Mouse (Mus musculus) erythroid progenitor cell, adult 5-6 weeks (primary cell): ENCODE measurements around the gene Clba1. TPM values are rescaled to one million over a fixed set of nuclear protein-coding genes. Genes with fewer than 3 reads are reported as not detected.

Experiments used
- ATAC-seq: replicated peaks from 2 replicates; pipeline ENCODE4 v1.8.0; 2016; ENCODE audit warnings: moderate number of reproducible peaks, mild to moderate bottlenecking, moderate TSS enrichment, inconsistent platforms; ENCODE audit not compliant: poor library complexity, low FRiP score, severe bottlenecking
- total RNA-seq, 2 experiments: library from RNA; stranded (forward) in 1 of 2; stranded (reverse) in 1 of 2; fragments of 150-400 nt in 1 of 2; fragments of 186-747, 209-891 nt in 1 of 2; gene quantifications; 2 replicates each; pipeline versions ENCODE4 v1.2.3 to v1.2.4; 2015 to 2017; ENCODE audit warnings: low replicate concordance in 2 of 2

Gene Clba1
- total RNA-seq, 2 experiments from 2014 or later = not detected

- ATAC-seq = peak; percentile 48
These were observed 15.0 kb upstream of the Clba1 start for GRCm38 (mm10) chr12:112793601-112794355.

- ATAC-seq = no peak
These were observed 14.4 kb upstream of the Clba1 start for GRCm38 (mm10) chr12:112794356-112794816.

DNA sequence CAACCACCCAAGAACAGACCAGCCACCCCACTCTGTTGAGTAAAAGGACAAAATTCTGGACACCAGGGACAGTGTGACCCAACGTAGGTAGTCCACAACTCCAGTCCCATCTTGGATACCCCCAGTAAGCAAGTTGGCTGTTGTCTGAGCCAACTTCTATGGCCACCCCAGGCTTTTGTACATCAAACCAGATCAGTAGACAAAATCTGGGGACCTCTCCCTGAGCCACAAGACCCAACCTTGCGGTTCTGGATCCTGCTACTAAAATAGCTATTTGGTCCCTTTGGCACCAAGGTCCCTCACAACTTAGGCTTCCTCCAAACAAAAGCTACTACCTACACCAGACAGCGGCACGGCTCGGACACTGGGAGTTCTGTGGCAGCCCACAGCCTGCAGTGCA, 13.7 kb upstream of the Clba1 start:
- no peak for ATAC-seq

- no peak for ATAC-seq
These were observed 13.2 kb upstream of the Clba1 start for GRCm38 (mm10) chr12:112795466-112796104.

DNA sequence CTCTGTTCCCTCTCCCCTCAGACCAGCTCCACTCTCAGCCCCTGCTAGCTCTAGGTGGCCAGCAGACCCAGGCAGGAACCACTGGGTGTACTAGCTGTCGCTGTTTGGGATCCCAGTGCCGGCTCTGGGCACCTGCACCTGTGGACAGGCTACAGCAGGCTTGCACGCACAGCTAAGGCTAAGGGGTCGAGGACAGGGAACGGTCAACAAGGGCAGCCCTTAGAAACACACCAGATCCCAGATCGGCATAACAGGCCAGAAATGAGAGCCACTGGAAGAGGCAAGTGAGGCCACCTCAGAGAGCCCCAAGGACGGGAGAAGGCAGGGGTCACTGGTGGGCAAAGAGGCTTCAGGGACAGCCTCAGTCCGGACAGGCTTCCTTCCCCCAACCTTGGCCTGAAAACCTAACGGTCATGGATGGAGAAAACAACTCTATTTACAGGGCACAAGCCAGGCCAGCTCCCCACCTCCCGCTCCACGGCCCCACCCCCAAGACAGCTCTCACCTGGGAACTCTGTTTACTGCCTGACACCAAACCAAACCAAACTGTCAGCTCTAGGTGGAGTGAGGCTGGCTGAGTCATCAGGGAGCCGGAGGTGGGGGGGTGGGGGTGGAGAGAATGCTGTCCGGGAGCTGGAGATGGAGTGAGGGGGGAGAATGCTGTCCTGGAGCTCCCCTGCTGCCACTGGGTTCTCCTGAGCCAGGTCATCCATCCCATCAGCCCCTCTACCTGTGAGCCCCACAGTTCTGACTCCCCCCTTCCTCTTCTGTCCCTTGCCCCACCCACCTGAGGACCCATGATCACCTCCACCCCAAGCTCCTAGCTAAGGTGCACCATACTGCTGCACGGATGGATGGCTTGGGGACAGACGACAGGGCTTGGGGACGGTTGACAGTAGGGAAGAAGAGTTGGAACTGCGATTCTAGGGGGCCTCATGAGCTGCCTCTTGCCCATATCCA, 11.9 kb upstream of the Clba1 start:
- no peak for ATAC-seq

DNA sequence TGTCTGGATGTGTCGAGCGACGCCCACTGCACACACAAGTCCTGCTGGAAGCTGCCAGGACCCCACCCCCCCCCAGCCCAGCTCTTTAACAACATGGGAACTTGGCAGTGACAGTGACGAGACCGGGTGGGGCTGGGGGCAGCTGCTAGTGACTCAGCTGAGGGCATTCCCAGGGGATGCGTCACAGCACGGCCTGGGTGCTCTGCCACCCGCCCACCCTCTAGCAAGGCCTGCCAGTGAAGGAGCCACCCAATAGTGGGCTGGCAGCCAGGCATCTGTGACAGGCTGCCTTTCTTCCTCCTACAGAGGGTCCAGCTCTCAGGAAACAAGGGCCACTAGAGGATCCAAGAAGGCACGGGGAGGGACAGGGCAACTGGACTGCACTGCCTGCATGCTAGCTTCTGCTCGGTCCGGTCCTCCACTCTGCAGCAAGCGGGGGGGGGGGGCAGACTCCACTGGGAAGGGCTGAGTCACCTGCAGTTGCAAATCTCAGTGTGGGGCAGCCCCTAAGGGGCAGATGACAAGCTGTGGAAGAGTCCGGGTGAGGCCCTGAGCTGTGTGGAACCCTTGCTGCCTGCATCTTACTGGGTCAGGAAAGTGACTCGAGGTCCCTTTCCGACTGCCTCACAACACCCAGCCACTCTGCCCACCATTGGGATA, 10.9 kb upstream of the Clba1 start:
- ATAC-seq = no peak

- no peak for ATAC-seq
These were observed 10.4 kb upstream of the Clba1 start for GRCm38 (mm10) chr12:112798332-112798681.

DNA sequence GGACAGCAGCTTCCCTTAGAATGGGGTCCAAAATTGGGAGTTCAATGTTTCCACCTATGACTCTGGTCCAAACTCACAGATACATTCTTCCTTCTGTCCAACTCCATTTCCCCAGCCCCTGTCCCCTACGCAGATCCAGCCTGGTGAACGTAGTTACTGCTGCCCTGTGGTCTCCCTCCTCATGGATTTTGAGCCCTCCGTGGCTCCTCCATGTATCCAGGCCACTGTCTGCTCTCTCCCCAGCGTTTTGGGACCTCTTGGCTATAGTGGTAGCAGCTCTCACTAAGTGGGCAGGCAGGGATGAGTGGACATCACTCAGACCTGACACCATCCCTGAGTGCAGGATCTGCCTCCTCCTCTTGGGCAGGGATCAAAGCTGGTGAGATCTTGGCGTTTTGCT, 10.0 kb upstream of the Clba1 start:
- no peak for ATAC-seq

- ATAC-seq = no peak
These were observed 9.3 kb upstream of the Clba1 start for GRCm38 (mm10) chr12:112799237-112799970.

GRCm38 (mm10) chr12:112800476-112800875, 8.3 kb upstream of the Clba1 start:
- peak; percentile 76 for ATAC-seq

- no peak for ATAC-seq
These were observed 6.6 kb upstream of the Clba1 start, which contains the start of gene Ahnak2 for GRCm38 (mm10) chr12:112801864-112802846. Gene Ahnak2, minus strand, starts transcription at chr12:112802657.

- ATAC-seq = no peak
These were observed 5.8 kb upstream of the Clba1 start for GRCm38 (mm10) chr12:112802917-112803316.

DNA sequence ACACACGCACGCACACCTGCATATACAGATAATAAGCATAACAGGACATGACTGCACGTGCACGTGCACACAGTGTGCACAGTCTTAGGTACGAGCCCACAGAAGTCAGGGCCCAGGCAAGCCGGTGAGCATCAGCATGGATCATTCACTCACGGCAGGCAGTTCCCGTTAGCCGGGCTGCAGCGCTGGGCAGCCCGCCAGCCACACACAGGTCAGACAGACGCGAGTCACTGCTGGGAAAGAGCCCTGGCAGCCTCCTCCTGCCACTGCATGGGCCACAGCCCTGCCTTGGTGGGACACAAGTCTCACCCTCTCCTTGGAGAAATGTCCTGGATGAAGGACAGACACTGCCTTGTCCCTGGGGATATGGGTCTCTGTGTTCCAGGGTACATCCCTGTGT, 4.7 kb upstream of the Clba1 start:
- no peak for ATAC-seq

- no peak for ATAC-seq
These were observed 2.7 kb upstream of the Clba1 start for GRCm38 (mm10) chr12:112806044-112806443.

DNA sequence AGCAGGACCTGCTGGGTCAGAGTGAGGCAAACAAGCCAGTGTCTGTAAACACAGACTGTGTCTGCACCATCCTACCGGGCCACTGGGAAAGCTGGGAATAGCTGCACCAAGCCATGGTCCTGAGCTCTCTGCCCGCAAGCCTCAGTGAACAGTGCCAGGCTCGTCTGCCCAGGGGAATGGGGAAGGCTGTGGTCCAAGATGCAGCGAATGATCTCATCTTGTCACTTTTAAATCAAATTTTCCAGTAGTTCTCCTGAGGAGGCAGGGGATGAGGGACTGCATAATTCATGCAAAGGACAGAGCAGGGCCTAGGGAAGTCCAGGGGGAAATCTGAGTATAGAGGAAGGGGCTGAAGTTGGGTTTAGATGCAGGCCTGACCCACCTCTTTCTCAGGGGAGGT, 941 bp upstream of the Clba1 start:
- no peak for ATAC-seq

- ATAC-seq = no peak
These were observed 538 bp upstream of the Clba1 start for GRCm38 (mm10) chr12:112808212-112808586.

DNA sequence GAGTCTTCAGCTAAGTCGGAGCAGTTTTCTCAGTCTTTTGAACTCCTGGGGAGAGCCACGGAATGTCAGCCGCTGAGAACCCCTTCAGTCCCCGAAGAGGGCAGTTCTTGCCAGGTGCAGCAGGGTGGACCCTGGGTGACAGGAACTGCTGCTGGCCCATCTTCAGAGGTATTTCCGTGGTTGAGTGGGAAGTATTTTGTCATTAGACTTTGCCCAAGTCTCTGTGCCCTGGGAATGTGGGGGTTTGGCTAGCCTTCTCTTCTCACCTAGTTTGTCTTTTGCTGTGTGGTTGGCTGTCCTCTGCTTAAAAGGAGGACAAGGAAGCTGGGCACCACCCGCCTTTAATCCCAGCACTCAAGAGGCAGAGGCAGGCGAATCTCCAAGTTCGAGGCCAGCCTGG, 904 bp downstream of the Clba1 start:
- no peak for ATAC-seq
